Mouse (Mus musculus) right cerebral cortex, adult 18-20 months (tissue): Measurements from ENCODE around the gene Evc.

Experiments used
- DNase-seq: peaks from one replicate; pipeline ENCODE4 v3.0.0; 2022; ENCODE audit warnings: mixed read lengths

The Evc gene

DNA sequence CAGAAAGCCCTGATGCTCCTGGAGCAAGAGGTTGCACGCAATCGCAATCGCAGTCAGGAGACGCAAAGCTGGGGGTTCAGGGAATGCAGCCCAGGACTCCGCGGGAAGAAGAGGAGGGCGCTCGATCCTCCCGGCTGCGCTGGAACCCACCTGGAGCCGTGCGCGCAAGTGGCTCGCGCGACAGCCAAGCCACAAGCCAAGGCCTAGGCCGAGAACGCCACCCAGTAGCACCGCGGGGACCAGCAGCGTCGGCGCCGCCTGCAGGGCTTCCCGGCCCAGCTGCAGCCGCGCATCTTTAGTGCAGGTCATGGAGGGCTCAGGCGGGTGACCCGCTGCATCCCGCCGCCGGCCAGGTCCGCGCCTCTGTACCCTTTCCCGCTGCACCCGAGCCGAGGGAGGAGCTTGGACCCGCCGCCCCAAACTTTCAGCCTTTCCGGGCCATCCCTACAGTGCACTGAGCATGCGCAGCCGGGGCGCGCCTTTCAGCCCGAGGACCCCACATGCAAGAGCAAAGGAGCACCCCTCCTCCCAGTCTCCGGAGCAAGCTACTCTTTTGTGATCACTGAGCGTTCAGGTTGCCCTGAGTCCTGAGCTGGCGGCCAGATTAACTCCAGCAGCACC lies at the start of gene Evc:
TSS of gene Evc (minus strand) at position 410 of the 621 bp plus-strand sequence.
- peak; percentile 51 for DNase-seq

DNA sequence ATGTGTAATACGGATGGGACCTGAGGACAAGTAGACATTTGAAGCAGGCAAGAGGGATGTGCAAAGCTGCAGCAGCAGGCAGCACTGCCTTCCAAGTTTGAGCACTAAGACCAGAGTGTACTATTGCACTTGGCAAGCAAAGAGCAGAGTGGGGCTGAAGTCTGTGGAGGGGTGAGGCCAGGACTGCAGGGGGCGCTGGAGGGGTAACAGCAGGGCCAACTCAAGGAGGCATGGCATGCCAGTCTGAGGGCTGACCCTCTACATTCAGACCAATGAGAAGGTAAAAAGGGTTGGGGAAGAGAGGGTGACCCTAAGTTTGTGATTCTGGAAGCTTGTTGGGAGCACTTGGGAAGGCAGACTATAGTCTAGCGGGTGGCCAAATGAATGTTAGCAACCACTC lies 46.9 kb upstream of the Evc start:
- no peak for DNase-seq

DNA sequence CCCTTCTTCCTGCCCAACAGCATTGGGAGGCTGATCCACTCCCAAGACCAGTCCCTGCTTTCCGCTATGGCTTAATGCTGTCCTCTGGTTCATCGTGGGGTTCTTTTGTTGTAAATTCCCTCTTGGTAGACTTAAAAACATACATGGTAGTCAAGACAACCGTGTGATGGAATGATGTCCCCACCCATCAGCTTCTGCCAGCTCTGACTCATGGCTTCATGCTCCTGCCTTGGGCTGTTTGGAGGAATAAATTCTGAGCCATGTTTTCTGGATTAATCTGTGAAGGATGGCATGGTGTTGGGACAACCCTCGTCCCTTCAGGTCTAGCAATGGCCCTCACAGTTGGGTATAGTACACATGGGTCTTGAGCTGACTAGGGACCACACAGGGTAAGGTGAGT lies 43.9 kb upstream of the Evc start:
- no peak for DNase-seq

DNA sequence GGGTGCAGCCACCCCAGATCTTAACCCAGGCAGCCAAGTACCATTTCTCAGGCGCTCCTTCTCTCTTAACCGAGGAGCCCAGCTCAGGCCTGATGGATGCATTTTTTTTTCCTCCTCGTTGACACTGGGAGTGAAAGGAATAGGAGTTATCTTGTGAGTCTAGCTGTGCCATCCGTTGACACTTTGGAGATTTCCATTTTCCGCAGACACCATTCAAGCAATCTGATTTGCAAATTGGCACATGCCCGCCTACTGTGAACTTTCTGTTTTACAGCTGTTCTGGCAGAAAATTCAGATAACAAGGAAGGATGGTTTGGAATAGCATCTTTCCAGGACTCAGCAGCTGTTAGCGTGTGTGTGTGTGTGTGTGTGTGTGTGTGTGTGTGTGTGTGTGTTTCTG lies 40.7 kb upstream of the Evc start:
- no peak for DNase-seq

DNA sequence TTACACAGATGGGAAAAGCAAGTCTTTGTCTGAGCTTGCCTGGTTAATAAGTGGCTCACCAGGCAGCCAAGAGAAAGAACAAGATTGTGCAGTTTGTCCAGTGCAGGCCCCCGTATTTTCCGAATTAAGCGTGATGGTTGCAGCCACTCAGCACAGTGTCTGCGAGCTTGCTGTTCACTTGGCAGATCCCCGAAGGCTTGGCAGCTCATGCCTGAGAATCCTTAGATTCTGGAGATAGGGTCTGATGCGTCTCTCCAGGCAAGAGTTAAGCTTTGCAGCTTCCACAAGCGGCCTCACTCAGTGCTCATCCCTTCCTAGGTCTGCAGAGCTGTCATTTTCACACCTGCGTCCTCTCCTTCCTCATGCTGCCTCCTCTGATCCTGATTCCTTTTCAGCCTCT lies 32.1 kb upstream of the Evc start:
- no peak for DNase-seq

DNA sequence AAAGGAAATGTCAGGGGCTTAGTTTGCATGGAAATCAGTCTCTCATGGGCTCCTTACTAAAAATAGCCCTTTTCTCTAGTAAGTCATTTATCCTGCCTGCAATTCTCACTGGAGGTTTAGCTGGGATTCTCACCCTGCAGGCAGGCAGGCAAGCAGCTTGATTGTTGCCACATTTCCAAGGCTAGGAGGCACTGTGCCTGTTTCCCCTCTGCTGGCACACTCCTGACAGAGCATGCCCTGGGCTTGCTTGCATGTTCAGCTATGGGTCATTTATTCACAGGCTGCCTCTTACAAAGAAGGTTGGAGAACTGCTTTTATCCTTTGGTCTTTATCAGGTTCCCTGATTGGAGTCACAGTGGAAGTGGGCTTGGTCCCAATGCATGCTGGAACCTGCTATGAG lies 29.1 kb upstream of the Evc start:
- no peak for DNase-seq

DNA sequence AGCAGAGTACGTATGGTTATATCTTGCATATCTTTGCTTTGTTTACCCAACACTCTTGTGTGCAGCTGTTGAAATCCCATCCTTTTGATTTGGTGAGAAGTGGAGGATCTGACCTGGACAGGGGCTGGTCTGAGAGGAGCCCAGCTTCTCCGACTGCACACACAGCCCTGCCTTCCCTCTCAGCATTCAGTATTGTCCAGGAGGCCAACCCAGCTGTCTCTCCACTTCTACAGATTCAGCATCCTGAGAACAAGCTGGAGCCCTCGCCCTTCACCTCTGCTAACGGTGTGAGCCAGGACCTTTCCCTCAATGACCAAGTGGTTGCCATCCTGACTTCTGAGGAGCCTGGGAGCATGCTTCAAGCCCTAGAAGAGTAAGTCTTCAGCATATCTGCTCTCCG lies 26.6 kb upstream of the Evc start:
- no peak for DNase-seq

DNA sequence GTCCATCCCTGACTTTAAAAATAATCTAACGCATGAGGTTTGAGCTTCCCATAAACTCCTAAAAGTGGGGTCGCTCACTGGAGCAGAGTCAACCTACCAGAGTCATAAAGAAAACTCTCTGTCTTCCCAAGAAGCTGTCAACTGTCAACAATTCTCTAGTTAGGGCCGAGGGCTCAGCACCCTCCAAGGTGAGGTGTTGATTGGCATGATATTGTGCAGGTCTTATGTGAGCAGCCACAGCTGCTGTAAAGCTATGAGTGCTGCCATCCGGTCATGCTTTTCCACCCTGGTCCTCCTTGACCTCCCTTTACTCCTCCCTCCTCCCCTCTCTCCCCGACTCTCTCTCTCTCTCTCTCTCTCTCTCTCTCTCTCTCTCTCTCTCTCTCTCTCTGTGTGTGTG lies 25.9 kb upstream of the Evc start:
- no peak for DNase-seq

DNA sequence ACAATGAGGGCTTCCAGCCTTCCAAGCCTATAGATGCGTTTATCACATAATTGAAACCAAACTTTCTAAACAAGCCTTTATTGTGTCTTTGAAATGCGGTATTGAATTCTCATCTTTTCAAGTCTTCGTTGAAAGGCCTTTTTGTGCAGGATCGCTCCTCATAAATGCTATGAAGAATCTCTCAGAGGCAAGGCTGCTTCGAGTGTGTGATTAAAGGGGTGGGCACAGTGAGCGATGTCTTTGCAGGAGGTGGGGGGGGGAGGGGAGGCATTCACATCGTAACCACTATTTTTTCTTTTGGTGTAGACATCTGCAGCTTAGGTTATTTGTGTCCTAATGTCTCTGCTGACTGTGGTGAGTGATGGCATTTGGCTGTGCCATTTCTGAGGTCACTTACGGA lies 19.3 kb upstream of the Evc start:
- DNase-seq: no peak

DNA sequence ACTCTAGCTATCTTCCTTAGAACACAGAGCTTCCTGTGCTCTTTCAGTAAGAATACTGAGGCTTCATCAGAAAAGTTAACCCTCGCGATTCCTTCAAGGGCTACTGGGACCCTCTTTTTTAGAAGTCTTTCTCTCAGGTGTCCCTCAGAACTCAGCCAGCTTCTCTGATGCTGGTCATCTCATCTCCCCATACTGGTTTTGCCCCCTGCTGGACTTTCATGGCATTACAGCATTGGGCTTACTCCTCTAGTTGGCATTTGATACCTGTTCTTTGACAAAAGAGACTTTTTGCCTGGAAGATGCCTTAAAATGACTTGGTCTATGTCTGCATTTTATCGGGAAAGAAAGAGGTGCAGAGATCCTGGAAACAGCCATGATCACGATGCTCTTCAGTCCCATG lies 17.7 kb upstream of the Evc start:
- DNase-seq: peak; percentile 50

DNA sequence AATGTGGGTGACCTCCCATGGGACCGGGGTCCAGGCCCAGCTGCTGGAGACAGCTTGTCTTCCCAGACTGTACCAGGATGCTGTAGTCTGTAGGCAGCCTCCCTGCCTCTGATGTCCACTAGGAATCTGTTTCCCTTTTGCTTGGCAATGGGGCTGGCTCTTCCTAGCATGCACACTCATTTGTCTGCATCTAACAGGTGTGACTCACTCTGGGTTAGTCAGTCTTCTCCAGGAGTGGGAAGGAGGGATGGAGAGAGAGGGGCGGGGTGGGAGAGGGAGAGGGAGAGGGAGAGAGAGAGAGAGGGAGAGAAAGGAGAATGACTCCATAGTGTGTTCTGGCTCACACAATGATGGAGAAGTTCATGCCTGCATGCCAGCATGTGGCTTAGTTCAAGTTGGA lies 15.1 kb upstream of the Evc start:
- no peak for DNase-seq

DNA sequence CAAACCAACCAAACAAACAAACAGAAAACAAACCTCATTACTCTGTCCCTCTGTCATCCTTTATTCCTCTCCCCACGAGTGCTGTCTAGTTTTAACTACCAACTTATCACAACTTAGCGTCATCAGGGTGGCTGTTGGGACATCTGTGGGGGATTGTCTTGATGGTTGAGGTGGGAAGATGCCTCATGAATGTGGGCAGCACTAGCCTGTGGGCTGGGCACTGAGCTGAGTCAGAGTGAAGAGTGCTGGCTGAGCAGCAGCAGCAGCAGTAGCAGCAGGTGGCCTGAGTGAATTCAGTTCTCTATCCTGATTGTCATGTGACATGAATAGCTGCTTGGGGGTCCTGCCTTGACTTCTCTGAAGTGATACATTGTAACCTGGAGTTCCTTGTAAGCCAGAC lies 7.3 kb upstream of the Evc start:
- peak; percentile 26 for DNase-seq

DNA sequence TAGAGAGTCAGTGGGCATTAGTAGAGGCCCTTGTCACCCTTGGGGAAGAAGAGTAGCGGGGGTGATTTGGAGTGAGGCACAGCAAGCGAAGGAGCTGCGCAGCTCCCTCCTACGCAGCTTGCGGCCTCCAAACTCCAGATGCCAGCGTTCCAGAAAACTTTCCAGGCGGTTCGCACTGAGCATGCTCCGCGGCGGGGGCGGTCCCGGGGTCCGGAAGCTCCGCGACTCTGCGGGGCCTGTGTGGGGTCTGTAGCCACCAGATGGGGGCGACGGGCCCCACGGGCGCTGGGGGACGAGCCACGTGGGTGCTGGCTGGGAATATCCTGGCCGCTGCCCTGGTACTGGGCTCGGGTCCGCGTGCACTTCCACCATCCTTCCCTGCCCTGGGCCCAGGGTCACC lies 1.6 kb upstream of the Evc start, which contains the start of gene Evc2:
TSS of gene Evc2 (plus strand) at position 212 of the 400 bp plus-strand sequence.
- peak; percentile 91 for DNase-seq

DNA sequence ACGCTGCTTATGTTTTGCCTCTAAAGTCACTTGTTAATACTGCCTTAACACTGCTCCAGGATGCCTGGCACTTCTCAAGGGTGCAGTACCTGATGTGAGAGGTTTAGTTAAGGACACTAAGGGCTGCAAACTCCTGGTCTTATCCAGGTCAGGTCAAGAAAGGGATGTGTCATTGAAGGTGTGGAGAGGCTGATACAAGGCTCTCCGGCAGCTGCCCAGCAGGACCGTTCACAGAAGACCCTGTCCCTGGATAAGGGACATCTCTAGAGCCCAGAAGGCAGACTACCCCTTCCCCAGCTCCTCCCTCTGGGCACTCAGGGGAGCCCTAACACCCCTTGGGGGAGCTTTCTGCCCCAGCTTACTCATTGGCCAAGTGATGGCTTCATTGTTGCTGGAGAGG lies 1.0 kb upstream of the Evc start:
- DNase-seq: no peak

DNA sequence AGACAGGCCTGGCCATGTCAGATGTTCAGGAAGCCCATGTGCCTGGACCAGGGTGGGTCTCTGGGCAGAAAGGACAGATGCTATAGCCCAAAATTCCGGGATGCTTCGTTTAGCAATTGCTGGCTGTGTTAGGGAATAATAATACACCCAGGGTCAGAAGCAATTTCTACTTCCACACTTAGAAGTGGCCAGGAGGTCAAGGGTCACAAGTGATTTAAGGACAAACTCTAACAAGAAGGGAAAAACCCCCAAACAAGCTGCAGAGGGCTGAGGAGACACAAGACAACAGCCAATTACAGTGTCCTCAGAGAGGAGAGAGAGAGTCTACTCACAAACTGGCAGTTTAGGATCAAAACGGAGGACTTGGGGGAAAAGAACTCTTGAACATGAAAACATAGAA lies 1.6 kb downstream of the Evc start:
- no peak for DNase-seq

DNA sequence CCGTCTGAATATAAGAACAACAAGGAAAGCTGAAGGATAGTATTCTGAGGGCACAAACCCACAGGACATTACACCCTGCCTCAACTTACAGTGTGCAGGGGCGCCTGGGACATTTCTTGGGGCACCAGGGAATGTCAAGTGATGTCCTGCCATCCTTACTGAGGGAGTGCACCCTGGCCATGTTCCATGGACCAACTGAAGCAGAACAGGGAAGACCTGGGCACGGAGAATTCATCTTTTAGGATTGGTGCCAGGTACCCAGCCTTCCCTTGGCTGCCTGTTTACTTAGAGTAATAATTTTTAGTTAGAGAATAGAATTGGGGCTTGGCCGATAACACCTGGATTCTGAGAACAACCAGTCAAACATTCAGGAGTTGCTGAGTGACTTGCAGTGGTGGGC lies 4.6 kb downstream of the Evc start:
- no peak for DNase-seq

DNA sequence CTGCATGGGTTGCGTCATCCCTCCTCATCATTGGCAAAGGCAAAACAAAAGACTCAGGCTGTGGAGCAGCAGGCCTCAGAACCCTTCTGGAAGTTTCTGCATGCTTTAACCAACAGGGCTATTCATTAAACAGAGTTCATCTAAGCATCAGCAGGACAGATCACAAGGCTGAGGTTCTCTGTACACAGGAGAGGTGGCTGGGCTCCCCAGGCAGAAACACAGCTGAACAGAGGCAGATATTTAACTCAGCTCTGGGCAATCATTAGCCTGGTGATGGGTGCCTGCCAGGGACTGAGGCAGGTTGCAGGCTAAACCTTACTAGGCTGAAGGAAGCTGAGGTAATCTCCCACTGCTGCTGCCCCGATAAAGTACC lies 5.6 kb downstream of the Evc start:
- no peak for DNase-seq

DNA sequence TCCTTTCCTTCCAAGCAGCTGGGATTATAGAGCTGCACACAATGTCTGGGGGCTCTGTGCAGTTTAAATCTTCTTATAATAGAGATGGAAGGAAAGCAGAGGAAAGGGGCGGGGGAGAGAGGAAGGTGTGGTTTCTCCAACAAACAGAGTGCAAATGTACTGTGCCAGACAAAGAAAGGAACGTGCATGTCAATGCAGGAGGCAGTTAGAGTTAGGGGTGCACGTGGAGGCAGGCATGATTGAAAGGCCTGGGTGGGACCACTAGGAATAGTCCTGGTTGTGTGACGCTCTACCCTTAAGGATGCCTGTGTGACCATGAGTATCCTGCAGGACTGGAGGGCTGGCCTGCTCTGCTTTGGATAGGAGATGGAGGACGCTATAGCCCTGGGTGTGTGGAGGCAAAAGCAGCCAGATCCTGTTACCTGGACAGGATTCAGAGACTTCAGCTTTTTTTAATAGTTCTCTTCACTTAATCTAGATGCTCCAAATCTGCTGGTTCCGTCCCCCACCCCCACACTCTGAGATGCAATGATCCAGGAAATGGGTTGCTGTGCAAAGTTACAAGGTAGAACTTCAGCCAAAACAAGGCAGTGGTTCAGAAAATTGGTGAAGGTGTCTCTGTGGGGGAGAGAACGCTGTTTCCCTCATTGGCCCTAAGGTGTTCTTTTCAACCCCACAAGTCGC lies 6.1 kb downstream of the Evc start:
- no peak for DNase-seq

DNA sequence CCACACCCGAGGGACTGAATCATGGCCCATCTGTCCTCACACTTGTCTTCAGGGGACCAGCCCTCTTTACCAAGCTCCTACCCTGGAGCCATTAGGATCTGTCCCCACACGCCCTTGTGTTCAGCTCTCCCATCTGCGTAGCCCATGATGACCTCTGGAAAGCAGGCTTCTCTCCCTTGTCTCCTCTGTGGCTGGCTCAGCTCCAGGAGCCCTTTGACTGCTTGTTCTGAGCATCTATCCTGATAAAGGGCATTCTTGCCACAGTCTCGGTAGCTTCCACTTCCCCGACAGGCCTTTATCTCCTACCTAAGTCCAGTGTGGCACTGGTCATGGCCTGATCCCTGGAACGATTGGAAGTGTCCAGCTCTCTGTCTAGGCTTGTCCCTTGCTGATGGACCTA lies 10.0 kb downstream of the Evc start:
- DNase-seq: no peak

DNA sequence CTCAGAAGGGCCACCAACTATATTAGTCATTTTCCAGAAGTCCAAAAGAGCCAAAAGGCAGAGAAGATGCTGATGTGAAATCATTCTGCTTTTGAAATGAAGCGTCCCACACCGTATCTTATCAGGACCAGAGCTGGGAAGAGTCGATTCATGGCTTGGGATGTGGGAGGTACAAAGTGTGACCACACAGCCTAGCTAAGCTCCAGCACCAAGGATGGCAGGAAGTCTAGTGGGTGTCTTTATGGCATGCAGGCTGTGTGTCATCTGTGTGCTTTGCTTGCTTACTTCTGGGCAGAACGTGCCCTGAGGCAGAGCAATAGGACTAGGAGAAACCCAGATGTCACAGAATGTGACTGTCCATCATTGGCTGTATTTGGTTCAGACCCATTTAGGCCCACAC lies 15.9 kb downstream of the Evc start:
- DNase-seq: peak; percentile 23

DNA sequence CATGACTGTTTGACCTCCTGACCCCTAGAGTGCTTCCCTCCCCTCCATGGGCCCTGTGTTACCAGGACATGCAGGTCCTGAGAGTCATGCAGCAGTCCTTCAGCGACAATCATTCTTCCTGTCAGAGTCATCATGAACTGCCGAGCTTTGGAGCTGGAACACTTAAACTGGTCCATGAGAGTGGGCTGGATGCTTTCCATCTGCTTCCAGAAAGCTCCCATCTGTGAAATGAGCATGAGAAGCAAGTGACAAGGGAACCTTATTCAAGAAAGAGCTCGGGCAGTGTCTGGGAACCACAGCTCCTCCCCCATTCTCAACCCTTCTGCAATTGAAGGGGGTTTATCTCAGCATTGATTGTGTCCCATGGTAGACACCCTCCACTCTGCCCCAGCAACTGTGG lies 16.5 kb downstream of the Evc start:
- peak; percentile 46 for DNase-seq

DNA sequence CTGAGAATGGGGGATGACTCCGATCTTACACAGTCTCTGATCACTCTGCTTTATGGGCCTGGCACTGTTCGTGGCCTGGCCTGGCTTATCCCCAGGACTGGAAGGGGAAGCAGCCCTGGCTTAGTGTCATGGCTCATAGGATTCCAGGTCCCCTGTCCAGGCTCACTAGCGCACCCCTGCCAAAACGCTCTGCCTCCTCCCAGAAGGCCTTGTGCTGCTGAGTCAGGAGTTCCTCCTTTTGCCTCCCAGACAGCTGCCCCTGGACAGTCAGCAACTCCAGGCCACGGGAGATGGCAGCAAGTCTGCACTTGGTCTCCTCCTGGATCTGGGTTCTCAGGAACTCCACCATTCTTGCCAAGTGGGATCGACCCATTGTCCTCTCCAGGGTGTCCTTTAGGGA lies 18.0 kb downstream of the Evc start:
- DNase-seq: no peak

DNA sequence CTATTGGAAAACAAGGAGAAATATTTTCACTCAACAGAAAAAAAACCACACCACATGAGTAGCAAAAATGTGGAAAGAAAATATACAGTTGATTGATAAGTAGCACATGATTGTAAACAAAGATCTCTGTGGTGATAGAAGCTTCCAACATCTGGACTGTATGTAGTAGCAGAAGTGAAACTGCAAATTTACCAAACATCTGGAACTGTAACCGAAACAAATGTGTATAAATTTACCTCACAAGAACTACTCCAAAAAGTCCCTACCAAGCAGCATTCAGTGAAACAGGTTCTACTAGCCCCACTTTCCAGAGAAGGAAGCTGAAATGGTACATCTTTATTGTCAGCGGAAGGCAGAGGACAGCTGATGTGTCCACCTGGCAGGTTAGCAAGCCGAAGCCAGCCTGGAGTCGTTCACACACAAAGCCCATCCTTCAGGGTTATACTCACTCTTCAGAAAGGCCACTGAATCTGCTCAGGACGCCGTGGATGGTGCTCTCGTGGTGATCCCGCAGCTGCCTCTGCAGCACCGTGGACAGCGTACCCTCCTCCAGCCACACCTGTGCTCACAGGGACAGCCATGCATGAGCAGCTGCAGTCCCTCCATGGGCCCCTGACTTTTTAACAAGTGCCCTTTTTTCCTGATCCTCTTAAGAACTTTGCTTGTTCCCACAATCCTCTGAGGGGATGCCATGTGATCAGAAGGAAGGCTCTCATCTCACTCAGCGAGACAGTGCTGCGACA lies 23.5 kb downstream of the Evc start:
- no peak for DNase-seq

DNA sequence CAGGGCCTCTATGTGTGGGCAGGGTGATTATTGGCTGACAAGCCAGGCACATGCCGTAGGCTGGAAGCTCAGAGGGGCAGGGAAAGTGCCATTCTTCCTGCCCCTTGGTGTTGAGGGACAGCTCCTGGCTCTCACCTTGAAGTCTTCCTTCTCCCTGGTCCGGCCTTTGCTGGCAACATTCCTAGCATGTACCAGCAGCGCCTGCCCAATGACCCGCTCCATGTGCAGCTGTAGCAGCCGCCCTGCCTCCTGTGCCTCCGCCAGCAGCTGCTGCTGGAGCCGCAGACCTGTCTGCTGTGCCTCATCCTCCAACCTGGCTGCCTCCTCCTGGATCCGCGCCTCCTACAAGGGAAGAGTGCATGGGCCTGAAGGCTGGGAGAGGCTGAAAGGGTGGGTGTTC lies 26.7 kb downstream of the Evc start:
- no peak for DNase-seq
